Mouse (Mus musculus) adrenal gland, postnatal 0 days (tissue): ENCODE data around the gene Rspo3. TPM values are rescaled to one million over a fixed set of nuclear protein-coding genes. Genes with fewer than 3 reads are reported as not detected.

Source experiments
- polyA plus RNA-seq: library from polyadenylated mRNA; unstranded; fragments of >200 nt; fragmentation: Nextera tagmentation; extraction: Ambion mirVana; gene quantifications from 2 replicates; pipeline ENCODE4 v1.2.1, GENCODE M21; 2015

The Rspo3 gene
- polyA plus RNA-seq: 30.0 and 77.6 TPM in 2 replicates

DNA sequence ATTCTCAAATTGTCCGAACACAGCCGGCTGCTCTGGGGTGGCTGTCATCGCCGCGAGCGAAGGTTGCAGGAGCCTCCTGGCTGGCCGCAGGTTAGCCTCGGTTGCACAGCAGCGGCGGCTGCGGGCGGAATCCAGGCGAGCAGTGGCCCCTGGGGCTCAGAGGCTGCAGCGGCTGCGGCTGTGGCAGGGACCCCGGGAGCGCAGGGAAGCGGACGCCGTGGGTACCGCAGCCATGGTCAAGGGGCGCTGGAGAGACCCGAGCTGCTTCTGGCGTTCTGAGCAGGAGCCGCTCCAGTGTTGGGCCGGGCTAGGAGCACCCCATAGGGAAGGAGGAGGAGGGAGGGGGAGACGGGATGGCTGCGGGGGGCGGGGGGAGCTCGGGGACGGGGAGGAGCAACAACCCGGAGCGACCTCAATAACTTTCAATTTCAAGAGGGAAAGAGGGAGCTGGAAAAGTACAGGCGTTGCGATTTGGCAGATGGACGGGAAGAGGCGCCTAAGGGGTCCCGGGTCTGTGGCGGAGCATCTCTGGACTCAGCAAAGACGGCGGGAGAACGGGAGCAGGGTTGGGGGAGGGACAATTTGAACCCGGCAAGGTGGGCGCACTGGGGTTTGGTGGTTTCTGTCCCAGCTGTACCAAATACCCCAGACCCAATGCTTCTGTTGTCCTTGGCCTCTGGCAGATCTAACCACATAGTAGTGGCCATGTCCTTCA lies at the start of gene Rspo3:
Gene Rspo3, minus strand, starts transcription at position 322 of the 715 bp plus-strand sequence.

Other genes with a start within 250 kb of the Rspo3 start
- gene Echdc1, start 222.7 kb downstream of the Rspo3 start, polyA plus RNA-seq: 15.7 and 22.0 TPM in 2 replicates
- 32.8 and 34.9 TPM in 2 replicates for gene Rnf146, start 173.4 kb downstream of the Rspo3 start, polyA plus RNA-seq